Mouse (Mus musculus) embryonic fibroblast, embryonic 13.5 days (primary cell): ENCODE results near the gene Ost4. TPM values are rescaled to one million over a fixed set of nuclear protein-coding genes. Genes with fewer than 3 reads are reported as not detected.
"Not testable (repeated sequence)": the region's sequence is repeated elsewhere in the genome, so short reads cannot be mapped to it uniquely, and the experiment has no call there.

Source experiments
- H3K27ac ChIP-seq: 2 replicates; pipeline ENCODE4 v1.5.1; 2012; ENCODE audit warnings: low read length, control low read depth, inconsistent platforms; ENCODE audit not compliant: insufficient read depth
- H3K4me1 ChIP-seq: 2 replicates; pipeline ENCODE4 v1.6.1; 2011; ENCODE audit warnings: low read length; ENCODE audit not compliant: control insufficient read depth, insufficient read depth
- H3K4me3 ChIP-seq: 2 replicates; pipeline ENCODE4 v1.5.1; 2011; ENCODE audit warnings: mild to moderate bottlenecking, control low read depth, low read length; ENCODE audit not compliant: insufficient read depth
- CTCF ChIP-seq: IDR thresholded peaks from 2 replicates; pipeline ENCODE4 v1.5.1; 2011; ENCODE audit warnings: mild to moderate bottlenecking, control low read depth, low read length, moderate library complexity, borderline replicate concordance; ENCODE audit not compliant: insufficient read depth
- POLR2A ChIP-seq: IDR thresholded peaks from 2 replicates; pipeline ENCODE4 v1.6.1; 2011; ENCODE audit warnings: low read depth, mild to moderate bottlenecking, control low read depth, low read length, moderate library complexity
- polyA plus RNA-seq: library from polyadenylated mRNA; stranded (reverse); fragments of >200 nt; gene quantifications from 2 replicates; pipeline ENCODE4 v1.2.4, GENCODE M21; 2011; ENCODE audit warnings: low read depth; ENCODE audit not compliant: missing spikeins, insufficient read length

Ost4 gene
- polyA plus RNA-seq, 1 experiment: 354 TPM

DNA sequence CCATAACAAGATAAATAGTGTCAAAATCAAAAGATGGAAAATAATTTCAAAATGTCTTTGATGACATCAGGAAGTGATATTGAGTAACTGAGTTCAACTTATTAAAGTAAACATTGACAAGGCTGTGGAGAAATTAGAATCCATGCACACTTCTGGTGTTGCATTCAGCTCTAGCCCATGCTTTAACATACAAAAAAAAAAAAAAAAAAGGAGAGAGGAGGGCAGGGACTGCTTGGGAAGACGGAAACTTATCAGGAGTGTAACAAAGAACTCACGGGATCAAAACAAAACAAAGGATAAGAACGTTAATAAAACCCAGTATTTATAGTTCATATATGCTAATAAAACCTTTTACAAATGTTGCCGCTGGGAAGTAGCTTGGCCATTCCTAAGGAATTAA is 21.4 kb downstream of the Ost4 start:
- Histone ChIP-seq H3K4me3 (no peak overlapping the region), H3K27ac (no peak overlapping the region), H3K4me1 (peaks cover 7% of the 10 kb centered on the region; the same call in 1 of the 2 replicates)
- no peak for TF ChIP-seq POLR2A
- TF ChIP-seq CTCF: no peak

- not testable (repeated sequence) for H3K27ac ChIP-seq, H3K4me3 ChIP-seq, H3K4me1 ChIP-seq
Observed at GRCm38 (mm10) chr5:30881839-30882238, 25.7 kb downstream of the Ost4 start.

GRCm38 (mm10) chr5:30879347-30879943 is 28.1 kb downstream of the Ost4 start:
- Histone ChIP-seq H3K4me3 (no peak overlapping the region), H3K27ac (no peak overlapping the region), H3K4me1 (peaks cover 3% of the 10 kb centered on the region)
- no peak for TF ChIP-seq CTCF
- TF ChIP-seq POLR2A: no peak

DNA sequence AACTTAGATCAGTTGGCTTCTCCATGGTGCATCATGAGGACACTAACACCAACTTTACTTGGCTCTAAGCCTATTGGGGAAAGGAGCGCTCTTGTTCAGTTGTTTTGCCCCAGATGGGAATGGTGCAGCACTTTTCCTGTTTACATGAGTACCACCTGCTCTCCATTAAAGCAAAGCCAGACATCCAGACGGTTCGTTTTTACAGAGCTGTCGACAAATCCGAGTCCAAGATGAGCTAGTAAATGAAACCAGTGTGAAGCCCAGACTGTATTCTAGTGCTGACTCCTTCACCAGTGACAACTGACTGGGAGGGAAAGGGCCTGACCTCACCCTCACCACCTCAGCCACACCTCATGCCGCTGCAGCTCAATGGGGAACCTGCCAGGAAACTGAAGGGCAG is 29.0 kb downstream of the Ost4 start:
- H3K27ac ChIP-seq: no peak overlapping the region

DNA sequence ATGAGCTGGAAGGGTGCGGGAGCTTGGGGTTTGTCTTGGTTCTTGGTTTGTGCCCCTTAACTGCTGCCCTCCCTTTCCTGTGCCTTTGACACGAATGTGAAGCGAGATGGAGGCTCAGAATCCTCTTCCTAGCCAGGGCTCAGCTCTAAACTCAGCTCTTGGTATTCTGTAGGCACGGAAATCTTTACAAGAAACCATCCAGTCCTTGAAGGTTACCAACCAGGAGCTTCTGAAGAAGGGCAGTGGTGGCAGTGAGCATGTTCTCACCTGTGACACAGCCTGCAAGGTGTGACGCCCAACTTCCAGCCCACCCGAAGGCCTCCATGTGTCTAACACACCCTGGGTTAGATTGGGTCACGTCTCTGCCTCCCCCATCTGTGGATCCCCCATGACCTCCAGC is 33.2 kb downstream of the Ost4 start:
- Histone ChIP-seq H3K27ac (no peak overlapping the region), H3K4me3 (no peak overlapping the region), H3K4me1 (peaks cover 3% of the 10 kb centered on the region)
- TF ChIP-seq CTCF: no peak
- TF ChIP-seq POLR2A: no peak

More for the DNA sequence above, 29.0 kb downstream of the Ost4 start:
- TF ChIP-seq POLR2A: peak; percentile 33; the same call in 1 of the 2 replicates
- no peak for TF ChIP-seq CTCF
- H3K4me1 ChIP-seq: peaks cover 3% of the 10 kb centered on the region
- no peak overlapping the region for H3K4me3 ChIP-seq

DNA sequence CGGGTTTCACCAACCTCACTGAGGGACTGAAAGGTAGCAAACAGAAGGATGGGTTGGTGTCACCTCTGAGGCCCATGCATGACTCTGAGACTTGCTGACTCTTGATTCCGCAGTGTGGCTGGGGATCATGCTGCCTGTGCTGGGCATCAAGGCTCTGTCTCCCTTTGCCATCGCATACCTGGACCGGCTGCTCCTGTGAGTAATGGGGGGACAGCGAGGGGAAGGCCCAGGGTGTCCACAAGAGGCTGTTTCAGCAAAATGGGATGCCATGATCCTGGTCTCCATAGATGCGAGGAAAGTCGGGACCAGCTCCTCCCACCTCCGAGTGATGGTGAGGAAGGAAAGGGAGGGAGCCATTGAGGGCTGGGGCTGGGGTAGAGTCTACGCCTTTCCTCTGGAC is 35.0 kb downstream of the Ost4 start:
- no peak for TF ChIP-seq CTCF
- TF ChIP-seq POLR2A: no peak
- Histone ChIP-seq H3K4me1 (no peaks in the 10 kb centered on the region), H3K27ac (no peak overlapping the region), H3K4me3 (no peak overlapping the region)

DNA sequence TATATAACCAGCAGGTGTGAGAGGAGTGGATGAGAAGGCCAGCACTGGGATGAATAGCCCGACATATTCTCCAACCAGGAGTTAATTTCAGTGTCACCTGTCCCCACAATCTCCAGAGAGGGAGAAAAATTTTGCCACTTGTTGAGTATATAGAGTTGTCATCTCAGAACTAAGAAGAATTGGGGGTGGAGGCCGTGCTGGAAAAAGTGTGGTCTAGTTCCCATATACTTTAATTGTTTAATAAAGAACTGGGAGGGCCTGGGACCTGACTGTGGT is 37.5 kb downstream of the Ost4 start:
- Histone ChIP-seq H3K27ac (no peak overlapping the region), H3K4me1 (no peaks in the 10 kb centered on the region), H3K4me3 (peak overlapping the region; percentile 99)
- TF ChIP-seq POLR2A (no peak), CTCF (no peak)

DNA sequence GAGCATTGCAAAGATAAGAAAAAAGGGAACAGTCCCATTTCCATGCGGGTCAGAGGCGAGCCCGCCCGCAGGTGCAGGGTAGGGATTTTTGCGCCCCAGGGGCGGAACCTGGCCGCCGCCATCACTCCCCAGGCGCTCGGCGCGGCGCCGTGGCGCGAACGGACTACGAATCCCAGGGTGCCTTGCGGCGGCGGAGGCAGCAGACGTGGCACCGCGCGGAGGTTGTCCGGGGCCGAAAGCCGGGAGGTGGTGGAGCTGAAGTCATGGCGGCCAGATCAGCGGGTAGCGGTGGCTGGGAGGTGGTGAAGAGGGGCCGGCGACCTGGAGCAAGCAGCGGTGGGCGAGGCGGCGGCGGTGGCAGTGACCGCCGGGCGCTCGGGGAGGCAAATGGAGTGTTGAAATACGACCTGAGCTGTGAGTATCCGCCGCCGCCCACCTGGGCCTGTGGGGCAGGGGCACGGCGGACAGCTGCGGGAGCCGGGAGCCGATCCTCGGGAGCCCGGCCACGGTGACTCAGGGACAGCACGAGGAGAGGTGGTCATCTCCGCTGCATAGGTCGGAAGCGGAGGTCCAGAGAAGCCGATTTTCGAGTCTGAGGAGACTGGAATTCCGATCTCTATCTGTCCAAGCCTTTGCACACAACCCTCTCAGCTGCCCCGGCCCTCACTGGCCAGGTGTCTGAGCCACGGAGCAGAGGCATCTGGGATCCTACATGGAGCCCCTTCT is 38.0 kb downstream of the Ost4 start:
- Histone ChIP-seq H3K27ac (no peak overlapping the region; the same call in 1 of the 2 replicates), H3K4me1 (no peaks in the 10 kb centered on the region), H3K4me3 (peak overlapping the region; percentile 99)
- TF ChIP-seq POLR2A: peak; percentile 85
- TF ChIP-seq CTCF: no peak

- H3K4me1 ChIP-seq: no peaks in the 10 kb centered on the region
- no peak overlapping the region; the same call in 1 of the 2 replicates for H3K27ac ChIP-seq
- H3K4me3 ChIP-seq: peak overlapping the region; percentile 6; the same call in 1 of the 2 replicates
- no peak for TF ChIP-seq POLR2A
- no peak for TF ChIP-seq CTCF
Observed at GRCm38 (mm10) chr5:30868981-30869380, 38.6 kb downstream of the Ost4 start.

DNA sequence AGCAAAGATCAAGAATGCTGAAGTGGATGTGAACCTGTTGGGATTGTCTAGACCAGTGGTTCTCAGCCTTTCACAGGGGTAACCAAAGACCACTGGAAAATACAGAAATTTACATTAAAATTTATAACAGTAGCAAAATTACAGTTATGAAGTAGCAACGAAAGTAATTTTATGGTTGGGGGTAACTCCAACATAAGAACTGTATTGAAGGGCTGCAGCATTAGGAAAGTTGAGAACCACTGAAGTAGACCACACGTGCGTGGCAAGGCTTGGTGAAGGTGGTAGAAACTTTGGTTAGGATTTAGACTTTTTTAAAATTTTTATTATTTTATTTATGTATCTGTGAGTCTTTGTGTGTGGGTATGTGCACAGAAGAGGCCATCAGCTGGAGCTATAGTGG is 39.9 kb downstream of the Ost4 start, which contains the start of gene Tmem214:
Gene Tmem214, plus strand, starts transcription at position 301 of the 400 bp plus-strand sequence.
- no peak within 1 kb of the TSS for H3K27ac ChIP-seq
- H3K4me3 ChIP-seq: no peak within 1 kb of the TSS
- no peaks in the 10 kb centered on the region for H3K4me1 ChIP-seq
- TF ChIP-seq POLR2A (no peak), CTCF (no peak)

GRCm38 (mm10) chr5:30866871-30867270 is 40.7 kb downstream of the Ost4 start:
- no peak overlapping the region for H3K4me3 ChIP-seq
- no peak overlapping the region for H3K27ac ChIP-seq
- TF ChIP-seq CTCF (no peak), POLR2A (no peak)
- no peaks in the 10 kb centered on the region for H3K4me1 ChIP-seq
